Mouse (Mus musculus): ENCODE data around the gene Rho. TPM values are rescaled to one million over a fixed set of nuclear protein-coding genes. Genes with fewer than 3 reads are reported as not detected.

Gene Rho
- polyA plus RNA-seq, 1 experiment from 2014 or later = not detected

GRCm38 (mm10) chr6:115973881-115974662 lies 42.5 kb downstream of the Rho start:
- Histone ChIP-seq H3K9me3 (ENCODE audit: control insufficient read depth, low read length) (no peaks in the 10 kb centered on the region), H3K27ac (ENCODE audit: low read depth, low read length) (no peak overlapping the region), H3K4me3 (ENCODE audit: low read depth, low read length) (no peak overlapping the region), H3K4me2 (no peak overlapping the region), H3K36me3 (ENCODE audit: control insufficient read depth, insufficient read depth, low read length) (no peaks in the 10 kb centered on the region), H3K27me3 (ENCODE audit: control insufficient read depth, insufficient read depth, low read length) (no peaks in the 10 kb centered on the region), H3K9ac (ENCODE audit: low read length) (no peak overlapping the region), H3K4me1 (ENCODE audit: control insufficient read depth, insufficient read depth, low read length) (no peaks in the 10 kb centered on the region)
- ATAC-seq (ENCODE audit: low FRiP score) (no peak), DNase-seq (ENCODE audit: low spot score, missing footprints) (no peak)
- 83% methylated on average over 16 of the region's 16 CpGs for WGBS

- no peaks in the 10 kb centered on the region for H3K36me3 ChIP-seq (ENCODE audit: control insufficient read depth, insufficient read depth, low read length)
- no peak overlapping the region for H3K4me2 ChIP-seq
- WGBS = 90% methylated on average over 8 of the region's 8 CpGs
Observed at GRCm38 (mm10) chr6:115975606-115976005, 44.1 kb downstream of the Rho start.

GRCm38 (mm10) chr6:115977810-115978209 lies 46.3 kb downstream of the Rho start:
- no peak for ATAC-seq (ENCODE audit: low FRiP score)
- H3K27ac ChIP-seq (ENCODE audit: low read depth, low read length) = no peak overlapping the region
- H3K4me2 ChIP-seq = no peak overlapping the region
- no peaks in the 10 kb centered on the region for H3K27me3 ChIP-seq (ENCODE audit: control insufficient read depth, insufficient read depth, low read length)
- no peak overlapping the region for H3K4me3 ChIP-seq (ENCODE audit: low read depth, low read length)
- DNase-seq (ENCODE audit: low spot score, missing footprints) = no peak
- no peak overlapping the region for H3K9ac ChIP-seq (ENCODE audit: low read length)
- 90% methylated on average over 15 of the region's 15 CpGs for WGBS
- H3K36me3 ChIP-seq (ENCODE audit: control insufficient read depth, insufficient read depth, low read length) = no peaks in the 10 kb centered on the region
- H3K9me3 ChIP-seq (ENCODE audit: control insufficient read depth, low read length) = no peaks in the 10 kb centered on the region
- 0 out of 2 replicates have a peak, but pooled peaks cover 3% of the 10 kb centered on the region for H3K4me1 ChIP-seq (ENCODE audit: control insufficient read depth, insufficient read depth, low read length)

More at GRCm38 (mm10) chr6:115975606-115976005, 44.1 kb downstream of the Rho start:
- Histone ChIP-seq H3K27ac (ENCODE audit: low read depth, low read length) (no peak overlapping the region), H3K27me3 (ENCODE audit: control insufficient read depth, insufficient read depth, low read length) (no peaks in the 10 kb centered on the region), H3K9ac (ENCODE audit: low read length) (no peak overlapping the region), H3K4me1 (ENCODE audit: control insufficient read depth, insufficient read depth, low read length) (0 out of 2 replicates have a peak, but pooled peaks cover 3% of the 10 kb centered on the region), H3K9me3 (ENCODE audit: control insufficient read depth, low read length) (no peaks in the 10 kb centered on the region), H3K4me3 (ENCODE audit: low read depth, low read length) (no peak overlapping the region)
- DNase-seq (ENCODE audit: low spot score, missing footprints) (no peak), ATAC-seq (ENCODE audit: low FRiP score) (no peak)

GRCm38 (mm10) chr6:115978596-115978995 lies 47.0 kb downstream of the Rho start:
- Histone ChIP-seq H3K9ac (ENCODE audit: low read length) (no peak overlapping the region), H3K4me3 (ENCODE audit: low read depth, low read length) (no peak overlapping the region), H3K4me2 (no peak overlapping the region), H3K27me3 (ENCODE audit: control insufficient read depth, insufficient read depth, low read length) (no peaks in the 10 kb centered on the region), H3K27ac (ENCODE audit: low read depth, low read length) (no peak overlapping the region), H3K9me3 (ENCODE audit: control insufficient read depth, low read length) (no peaks in the 10 kb centered on the region), H3K36me3 (ENCODE audit: control insufficient read depth, insufficient read depth, low read length) (no peaks in the 10 kb centered on the region), H3K4me1 (ENCODE audit: control insufficient read depth, insufficient read depth, low read length) (0 out of 2 replicates have a peak, but pooled peaks cover 3% of the 10 kb centered on the region)
- 63% methylated on average over 8 of the region's 8 CpGs for WGBS
- DNase-seq (ENCODE audit: low spot score, missing footprints) (no peak), ATAC-seq (ENCODE audit: low FRiP score) (no peak)

- no peaks in the 10 kb centered on the region for H3K27me3 ChIP-seq (ENCODE audit: control insufficient read depth, insufficient read depth, low read length)
- H3K9ac ChIP-seq (ENCODE audit: low read length) = no peak overlapping the region
- no peaks in the 10 kb centered on the region for H3K36me3 ChIP-seq (ENCODE audit: control insufficient read depth, insufficient read depth, low read length)
- no peak overlapping the region for H3K4me2 ChIP-seq
- DNase-seq (ENCODE audit: low spot score, missing footprints) (no peak), ATAC-seq (ENCODE audit: low FRiP score) (no peak)
- H3K27ac ChIP-seq (ENCODE audit: low read depth, low read length) = no peak overlapping the region
- WGBS = 58% methylated on average over 7 of the region's 7 CpGs
- H3K4me1 ChIP-seq (ENCODE audit: control insufficient read depth, insufficient read depth, low read length) = peaks cover 5% of the 10 kb centered on the region; the same call in 1 of the 2 replicates
- no peak overlapping the region for H3K4me3 ChIP-seq (ENCODE audit: low read depth, low read length)
- H3K9me3 ChIP-seq (ENCODE audit: control insufficient read depth, low read length) = no peaks in the 10 kb centered on the region
Observed at GRCm38 (mm10) chr6:115982889-115983288, 51.3 kb downstream of the Rho start.

GRCm38 (mm10) chr6:115983306-115984038 lies 51.9 kb downstream of the Rho start:
- Histone ChIP-seq H3K4me1 (ENCODE audit: control insufficient read depth, insufficient read depth, low read length) (peaks cover 5% of the 10 kb centered on the region; the same call in 1 of the 2 replicates), H3K27me3 (ENCODE audit: control insufficient read depth, insufficient read depth, low read length) (no peaks in the 10 kb centered on the region), H3K27ac (ENCODE audit: low read depth, low read length) (no peak overlapping the region), H3K36me3 (ENCODE audit: control insufficient read depth, insufficient read depth, low read length) (no peaks in the 10 kb centered on the region), H3K9me3 (ENCODE audit: control insufficient read depth, low read length) (no peaks in the 10 kb centered on the region), H3K4me2 (no peak overlapping the region), H3K9ac (ENCODE audit: low read length) (no peak overlapping the region), H3K4me3 (ENCODE audit: low read depth, low read length) (no peak overlapping the region)
- DNase-seq (ENCODE audit: low spot score, missing footprints) (no peak), ATAC-seq (ENCODE audit: low FRiP score) (no peak)
- 74% methylated on average over 12 of the region's 12 CpGs for WGBS

GRCm38 (mm10) chr6:115984580-115984979 lies 53.0 kb downstream of the Rho start:
- Histone ChIP-seq H3K27ac (ENCODE audit: low read depth, low read length) (no peak overlapping the region), H3K9ac (ENCODE audit: low read length) (no peak overlapping the region), H3K27me3 (ENCODE audit: control insufficient read depth, insufficient read depth, low read length) (no peaks in the 10 kb centered on the region), H3K36me3 (ENCODE audit: control insufficient read depth, insufficient read depth, low read length) (no peaks in the 10 kb centered on the region), H3K9me3 (ENCODE audit: control insufficient read depth, low read length) (no peaks in the 10 kb centered on the region), H3K4me3 (ENCODE audit: low read depth, low read length) (no peak overlapping the region), H3K4me2 (no peak overlapping the region), H3K4me1 (ENCODE audit: control insufficient read depth, insufficient read depth, low read length) (peaks cover 5% of the 10 kb centered on the region; the same call in 1 of the 2 replicates)
- WGBS = 72% methylated on average over 7 of the region's 7 CpGs
- DNase-seq (ENCODE audit: low spot score, missing footprints) (no peak), ATAC-seq (ENCODE audit: low FRiP score) (no peak)

- WGBS = 70% methylated on average over 9 of the region's 9 CpGs
- H3K9ac ChIP-seq (ENCODE audit: low read length) = no peak overlapping the region
- ATAC-seq (ENCODE audit: low FRiP score) = no peak
Observed at GRCm38 (mm10) chr6:115985622-115986021, 54.1 kb downstream of the Rho start.

More at GRCm38 (mm10) chr6:115985622-115986021, 54.1 kb downstream of the Rho start:
- Histone ChIP-seq H3K27ac (ENCODE audit: low read depth, low read length) (no peak overlapping the region), H3K4me1 (ENCODE audit: control insufficient read depth, insufficient read depth, low read length) (peaks cover 2% of the 10 kb centered on the region; the same call in 1 of the 2 replicates), H3K4me2 (no peak overlapping the region), H3K4me3 (ENCODE audit: low read depth, low read length) (no peak overlapping the region), H3K36me3 (ENCODE audit: control insufficient read depth, insufficient read depth, low read length) (no peaks in the 10 kb centered on the region), H3K27me3 (ENCODE audit: control insufficient read depth, insufficient read depth, low read length) (0 out of 2 replicates have a peak, but pooled peaks cover under 1% of the 10 kb centered on the region), H3K9me3 (ENCODE audit: control insufficient read depth, low read length) (no peaks in the 10 kb centered on the region)
- DNase-seq (ENCODE audit: low spot score, missing footprints) = no peak
